Mouse (Mus musculus): ENCODE data around the gene Slc9a3r1. TPM values are rescaled to one million over a fixed set of nuclear protein-coding genes. Genes with fewer than 3 reads are reported as not detected.
A peak's percentile ranks its signal among the peaks of the same experiment; 100 is the strongest.

Gene Slc9a3r1
- polyA plus RNA-seq, 1 experiment from 2014 or later: 76.4 TPM

DNA sequence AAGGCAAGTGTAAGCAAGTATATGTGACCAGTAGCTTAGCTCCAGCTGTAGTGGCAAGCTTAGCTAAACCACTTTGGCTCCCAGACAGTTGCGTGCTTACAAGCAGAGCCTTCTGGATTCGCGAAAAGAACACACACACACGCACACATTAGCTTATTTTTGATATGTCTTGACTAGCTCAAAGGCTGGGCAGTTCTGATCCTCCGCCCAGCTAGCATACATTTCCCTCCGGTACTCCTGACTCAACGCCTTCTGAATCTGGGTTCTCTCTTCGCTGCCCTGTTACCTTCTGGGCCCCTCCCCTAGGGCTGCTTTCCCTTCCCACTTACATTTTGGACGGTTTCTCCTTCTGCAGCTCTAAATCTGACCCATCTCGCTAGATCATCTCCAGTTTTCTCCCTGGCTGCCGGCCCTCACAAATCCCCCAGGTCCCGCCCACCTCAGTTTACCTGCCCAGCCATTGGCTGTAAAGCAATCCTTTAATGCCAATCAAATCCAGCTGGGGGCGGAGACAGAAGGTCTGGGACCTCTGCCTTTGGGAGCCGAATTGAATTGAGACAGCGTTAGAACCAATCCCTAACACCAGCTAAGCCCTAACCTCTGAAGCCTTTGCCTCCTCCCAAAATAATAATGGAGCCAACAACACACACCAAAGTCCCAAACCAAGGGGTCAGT, 11.2 kb upstream of the Slc9a3r1 start:
- H3K4me1 ChIP-seq (replicated peaks): peaks cover 15% of the 10 kb centered on the region
- H3K9ac ChIP-seq: no peak overlapping the region
- peaks cover 42% of the 10 kb centered on the region for H3K27me3 ChIP-seq
- H3K4me2 ChIP-seq: peak overlapping the region; percentile 36
- H3K27ac ChIP-seq (replicated peaks): no peak overlapping the region
- H3K9me3 ChIP-seq (replicated peaks): no peaks in the 10 kb centered on the region
- no peak for ATAC-seq (ENCODE audit: insufficient read depth)
- no peaks in the 10 kb centered on the region for H3K36me3 ChIP-seq (replicated peaks)
- H3K4me3 ChIP-seq (replicated peaks): no peak overlapping the region; the same call in 1 of the 2 replicates
- 14% methylated on average over 15 of the region's 15 CpGs for WGBS (ENCODE audit: insufficient replicate concordance)

DNA sequence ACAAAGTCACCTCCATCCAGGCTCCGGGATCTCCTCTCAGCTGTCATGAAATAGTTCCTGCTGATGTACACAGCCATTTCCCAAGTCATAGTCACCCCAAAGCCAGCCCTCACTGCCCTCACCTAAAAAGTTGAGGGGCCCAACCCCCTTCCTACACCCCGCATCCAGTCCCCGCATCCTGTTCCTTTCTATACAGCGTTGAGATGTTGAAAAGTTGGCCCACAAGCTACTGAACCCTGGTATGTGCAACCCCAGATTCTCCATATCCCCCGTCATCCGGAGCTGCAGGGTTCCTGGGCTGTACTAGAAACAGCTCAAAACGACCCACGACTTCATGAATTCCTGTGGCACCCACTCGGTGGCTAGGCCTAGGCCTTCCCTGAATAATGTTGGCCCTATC, 10.1 kb upstream of the Slc9a3r1 start:
- H3K27ac ChIP-seq (replicated peaks): no peak overlapping the region
- WGBS (ENCODE audit: insufficient replicate concordance): 69% methylated on average over 9 of the region's 9 CpGs
- peaks cover 26% of the 10 kb centered on the region for H3K4me1 ChIP-seq (replicated peaks)
- H3K4me2 ChIP-seq: no peak overlapping the region; the same call in 1 of the 2 replicates
- H3K9ac ChIP-seq: no peak overlapping the region
- H3K9me3 ChIP-seq (replicated peaks): no peaks in the 10 kb centered on the region
- ATAC-seq (ENCODE audit: insufficient read depth): no peak
- no peak overlapping the region for H3K4me3 ChIP-seq (replicated peaks)
- peaks cover 44% of the 10 kb centered on the region for H3K27me3 ChIP-seq
- no peaks in the 10 kb centered on the region for H3K36me3 ChIP-seq (replicated peaks)

DNA sequence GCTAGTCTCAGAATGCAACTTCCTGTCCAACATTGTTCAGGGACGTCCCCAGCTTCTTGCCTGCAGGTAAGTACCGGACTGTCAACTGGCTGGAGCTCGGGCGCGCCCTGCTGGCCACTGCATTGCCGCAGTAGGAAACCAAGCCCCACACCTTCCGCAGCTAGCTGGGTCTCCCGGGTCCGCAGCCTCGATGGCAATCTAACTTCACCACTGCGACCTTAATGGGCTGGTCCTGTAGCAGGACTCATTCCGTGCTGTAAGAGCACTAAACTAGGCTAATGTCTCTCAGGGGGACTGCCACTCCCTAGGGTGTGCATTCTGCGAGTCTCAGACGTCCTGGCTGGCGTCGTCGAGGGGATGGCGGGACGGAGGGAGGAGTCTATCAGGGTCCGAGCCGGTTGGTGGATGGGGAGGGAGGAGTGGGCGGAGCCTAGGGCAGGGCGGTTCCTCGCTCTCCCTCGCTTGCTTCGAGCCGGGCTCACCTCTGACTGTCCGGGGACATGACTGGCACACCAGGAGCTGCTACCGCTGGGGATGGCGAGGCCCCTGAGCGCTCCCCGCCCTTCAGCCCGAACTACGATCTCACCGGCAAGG, 9.3 kb upstream of the Slc9a3r1 start:
- H3K27ac ChIP-seq (replicated peaks): no peak overlapping the region
- H3K36me3 ChIP-seq (replicated peaks): no peaks in the 10 kb centered on the region
- peak overlapping the region; percentile 44 for H3K4me3 ChIP-seq (replicated peaks)
- H3K4me1 ChIP-seq (replicated peaks): peaks cover 31% of the 10 kb centered on the region
- H3K4me2 ChIP-seq: peak overlapping the region; percentile 58
- under 1% methylated on average over 35 of the region's 35 CpGs for WGBS (ENCODE audit: insufficient replicate concordance)
- ATAC-seq (ENCODE audit: insufficient read depth): peak; percentile 75
- H3K9me3 ChIP-seq (replicated peaks): no peaks in the 10 kb centered on the region
- H3K27me3 ChIP-seq: peaks cover 44% of the 10 kb centered on the region
- no peak overlapping the region for H3K9ac ChIP-seq

DNA sequence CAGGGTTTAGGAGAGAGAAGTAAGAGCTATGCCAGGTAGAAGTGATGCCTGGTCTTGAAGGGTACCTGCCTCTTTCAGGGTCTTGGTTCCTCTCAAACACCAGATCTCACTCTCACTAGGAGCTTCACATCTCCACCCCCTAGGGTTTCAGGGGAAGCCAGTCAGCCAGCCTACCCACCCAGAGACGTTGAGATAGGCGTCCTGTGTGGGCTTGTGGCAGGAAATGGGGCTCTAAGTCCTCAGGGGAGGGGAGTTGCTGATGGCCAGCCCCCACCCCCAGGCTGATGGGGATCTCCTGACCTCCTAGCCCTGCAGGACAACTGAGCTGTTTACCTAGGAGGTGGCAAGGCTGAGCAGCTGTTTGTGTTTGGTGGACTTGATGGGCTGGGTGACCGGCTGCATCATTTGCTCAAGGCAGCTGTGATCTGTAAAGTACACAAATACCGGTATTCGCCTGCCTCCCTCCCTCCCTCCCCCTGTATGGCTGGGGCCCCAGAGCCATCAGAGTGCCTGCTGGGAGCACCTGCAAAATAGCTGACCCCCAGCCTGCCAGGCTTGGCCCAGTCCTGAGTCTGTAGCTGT, 8.0 kb upstream of the Slc9a3r1 start:
- ATAC-seq (ENCODE audit: insufficient read depth): no peak
- Histone ChIP-seq H3K4me3 (replicated peaks) (no peak overlapping the region), H3K4me2 (no peak overlapping the region; the same call in 1 of the 2 replicates), H3K36me3 (replicated peaks) (no peaks in the 10 kb centered on the region), H3K9me3 (replicated peaks) (no peaks in the 10 kb centered on the region), H3K9ac (no peak overlapping the region), H3K27ac (replicated peaks) (no peak overlapping the region), H3K4me1 (replicated peaks) (peaks cover 39% of the 10 kb centered on the region), H3K27me3 (peaks cover 44% of the 10 kb centered on the region)
- under 1% methylated on average over 5 of the region's 5 CpGs for WGBS (ENCODE audit: insufficient replicate concordance)

DNA sequence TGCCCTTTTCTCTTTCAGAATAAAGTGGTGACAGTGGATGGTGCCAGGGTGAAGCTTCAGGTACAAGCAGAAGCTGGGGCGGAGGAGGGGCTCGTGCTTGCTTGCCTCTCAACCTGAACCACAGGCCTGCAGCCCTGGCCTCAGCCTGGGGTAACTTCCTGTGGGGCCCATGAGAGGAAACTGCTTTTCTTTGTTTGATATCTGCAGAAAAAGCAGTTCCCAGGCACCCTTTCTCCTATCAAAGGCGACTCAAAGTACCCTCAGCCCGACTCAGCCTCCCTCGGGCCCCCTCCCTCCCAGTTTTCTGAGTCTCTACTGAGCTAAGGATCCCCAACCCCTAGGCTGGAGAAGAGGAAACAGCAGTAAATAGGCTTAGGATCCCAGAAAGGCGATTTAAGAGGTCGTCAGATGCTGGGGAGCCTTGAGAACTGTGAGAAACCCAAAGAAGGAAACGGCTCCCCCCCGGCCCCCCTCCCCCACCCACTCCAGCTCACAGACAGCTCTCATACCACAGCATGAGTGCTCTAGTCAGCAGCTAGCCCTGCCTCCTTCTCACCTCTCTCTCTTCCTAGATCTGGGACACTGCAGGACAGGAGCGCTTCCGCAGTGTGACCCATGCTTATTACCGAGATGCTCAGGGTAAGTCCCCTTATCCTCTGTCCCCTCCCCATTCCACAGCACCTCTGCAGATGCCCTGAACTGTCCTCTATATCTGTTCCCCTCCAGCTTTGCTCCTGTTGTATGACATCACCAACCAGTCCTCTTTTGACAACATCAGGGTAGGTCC, 5.0 kb upstream of the Slc9a3r1 start:
- peak overlapping the region; percentile 78 for H3K27ac ChIP-seq (replicated peaks)
- no peaks in the 10 kb centered on the region for H3K9me3 ChIP-seq (replicated peaks)
- H3K4me1 ChIP-seq (replicated peaks): peaks cover 67% of the 10 kb centered on the region
- H3K4me2 ChIP-seq: peak overlapping the region; percentile 6; the same call in 1 of the 2 replicates
- no peak for ATAC-seq (ENCODE audit: insufficient read depth)
- H3K4me3 ChIP-seq (replicated peaks): no peak overlapping the region
- no peak overlapping the region for H3K9ac ChIP-seq
- WGBS (ENCODE audit: insufficient replicate concordance): 10% methylated on average over 12 of the region's 12 CpGs
- H3K27me3 ChIP-seq: peaks cover 38% of the 10 kb centered on the region
- H3K36me3 ChIP-seq (replicated peaks): no peaks in the 10 kb centered on the region

DNA sequence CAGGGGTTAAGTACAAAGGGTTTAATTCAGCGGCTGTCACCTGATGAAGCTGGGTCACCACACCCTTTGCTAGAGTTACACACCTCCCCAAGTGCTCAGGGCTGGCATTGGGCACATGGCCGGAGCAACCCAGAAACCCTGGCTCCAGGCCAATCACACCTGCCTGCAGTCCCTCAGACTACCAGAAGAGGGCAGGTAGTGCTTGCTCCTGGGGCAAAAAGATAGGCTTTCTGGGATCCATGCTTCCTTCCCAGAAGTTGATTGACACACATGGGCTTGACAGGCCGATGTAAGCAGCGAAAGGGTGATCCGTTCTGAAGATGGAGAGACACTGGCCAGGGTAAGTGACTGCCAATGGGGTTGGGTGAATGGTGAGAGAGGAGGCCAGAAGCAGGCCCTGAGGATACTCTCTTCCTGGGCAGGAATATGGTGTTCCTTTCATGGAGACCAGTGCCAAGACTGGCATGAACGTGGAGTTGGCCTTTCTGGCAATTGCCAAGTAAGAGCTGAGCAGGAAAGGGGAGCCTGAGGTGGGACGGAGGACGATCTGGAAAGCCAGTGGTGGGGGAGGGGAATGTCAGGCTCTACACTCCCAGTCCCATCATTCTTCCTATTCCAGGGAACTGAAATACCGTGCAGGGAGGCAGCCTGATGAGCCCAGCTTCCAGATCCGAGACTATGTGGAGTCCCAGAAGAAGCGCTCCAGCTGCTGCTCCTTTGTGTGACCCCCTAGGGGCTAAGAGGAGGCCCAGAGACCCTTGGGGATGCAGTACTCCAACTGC, 2.9 kb upstream of the Slc9a3r1 start:
- 58% methylated on average over 11 of the region's 11 CpGs for WGBS (ENCODE audit: insufficient replicate concordance)
- no peak overlapping the region for H3K27ac ChIP-seq (replicated peaks)
- peaks cover 37% of the 10 kb centered on the region for H3K27me3 ChIP-seq
- H3K9me3 ChIP-seq (replicated peaks): no peaks in the 10 kb centered on the region
- ATAC-seq (ENCODE audit: insufficient read depth): no peak
- H3K4me3 ChIP-seq (replicated peaks): no peak overlapping the region
- H3K4me1 ChIP-seq (replicated peaks): peaks cover 70% of the 10 kb centered on the region
- H3K4me2 ChIP-seq: no peak overlapping the region
- H3K9ac ChIP-seq: no peak overlapping the region
- no peaks in the 10 kb centered on the region for H3K36me3 ChIP-seq (replicated peaks)

DNA sequence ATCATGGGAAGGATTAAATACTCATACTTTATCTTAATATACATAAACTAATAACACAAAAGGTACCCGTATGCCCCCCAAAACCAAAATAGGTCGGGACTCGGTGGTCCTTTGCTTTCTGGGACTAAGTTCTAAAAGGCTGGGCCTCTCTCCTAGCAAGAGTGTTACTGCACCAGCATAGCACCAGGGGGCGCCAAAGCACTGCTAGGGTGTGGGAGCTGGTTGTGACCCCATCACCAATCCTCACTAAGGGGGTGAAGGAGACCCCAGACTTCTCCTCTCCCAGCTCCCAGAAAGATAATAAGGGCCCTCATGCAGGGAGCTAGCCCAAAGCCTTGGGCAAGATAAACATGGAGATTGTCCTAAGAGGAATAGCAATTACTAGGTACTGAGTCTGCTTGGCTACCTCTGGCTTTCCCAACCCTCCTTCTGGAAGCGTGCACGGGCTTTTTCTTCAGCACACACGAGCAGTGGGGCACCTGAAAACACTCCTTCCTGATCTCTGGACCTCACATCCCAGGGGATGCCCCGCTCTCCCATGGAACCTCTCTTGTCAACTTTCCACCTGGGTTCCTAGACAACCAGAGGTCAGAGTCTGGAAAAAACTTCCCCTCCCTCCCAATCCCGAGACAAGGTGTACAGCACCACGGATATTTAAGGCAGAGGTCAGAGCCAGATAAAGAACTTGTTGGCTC, 2.1 kb upstream of the Slc9a3r1 start:
- Histone ChIP-seq H3K4me2 (peak overlapping the region; percentile 94), H3K27ac (replicated peaks) (peak overlapping the region; percentile 79), H3K36me3 (replicated peaks) (no peaks in the 10 kb centered on the region), H3K9me3 (replicated peaks) (no peaks in the 10 kb centered on the region), H3K9ac (no peak overlapping the region), H3K4me1 (replicated peaks) (peaks cover 75% of the 10 kb centered on the region), H3K4me3 (replicated peaks) (no peak overlapping the region), H3K27me3 (peaks cover 35% of the 10 kb centered on the region)
- no peak for ATAC-seq (ENCODE audit: insufficient read depth)
- WGBS (ENCODE audit: insufficient replicate concordance): 22% methylated on average over 10 of the region's 10 CpGs

DNA sequence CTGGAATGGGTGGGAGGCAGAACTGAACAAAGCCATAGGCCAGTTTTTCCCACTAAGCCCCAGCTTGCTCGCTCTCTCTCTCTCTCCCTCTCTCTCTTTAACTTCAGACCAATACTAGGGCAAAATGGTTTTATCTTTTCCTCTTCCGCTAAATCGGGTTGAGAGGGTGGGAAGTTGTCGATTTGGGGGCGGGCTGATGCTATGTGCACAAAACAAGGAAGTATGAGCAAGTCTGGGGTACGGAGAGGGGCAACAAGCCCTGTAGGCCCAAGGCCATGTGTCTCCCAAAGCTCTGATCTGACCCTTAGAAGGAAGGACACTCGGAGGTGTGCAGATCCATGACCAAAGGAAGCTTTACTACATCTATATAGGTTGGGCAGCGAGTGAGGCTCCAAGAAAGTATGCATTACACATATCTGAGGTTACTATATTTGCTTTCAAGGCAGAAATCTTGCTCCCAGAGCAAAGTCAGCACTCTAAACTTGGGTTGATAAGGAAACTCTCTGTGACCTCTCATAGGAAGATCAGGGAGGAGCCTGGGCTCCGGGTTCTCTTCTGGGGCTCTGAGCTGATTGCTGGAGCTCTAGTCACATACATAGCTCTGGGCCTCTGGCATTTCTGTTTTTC, 1.4 kb upstream of the Slc9a3r1 start:
- Histone ChIP-seq H3K9me3 (replicated peaks) (no peaks in the 10 kb centered on the region), H3K9ac (no peak overlapping the region), H3K4me2 (peak overlapping the region; percentile 94), H3K36me3 (replicated peaks) (no peaks in the 10 kb centered on the region), H3K27ac (replicated peaks) (peak overlapping the region; percentile 79), H3K4me3 (replicated peaks) (no peak overlapping the region), H3K27me3 (peaks cover 31% of the 10 kb centered on the region), H3K4me1 (replicated peaks) (peaks cover 75% of the 10 kb centered on the region)
- WGBS (ENCODE audit: insufficient replicate concordance): 14% methylated on average over 9 of the region's 9 CpGs
- ATAC-seq (ENCODE audit: insufficient read depth): no peak

DNA sequence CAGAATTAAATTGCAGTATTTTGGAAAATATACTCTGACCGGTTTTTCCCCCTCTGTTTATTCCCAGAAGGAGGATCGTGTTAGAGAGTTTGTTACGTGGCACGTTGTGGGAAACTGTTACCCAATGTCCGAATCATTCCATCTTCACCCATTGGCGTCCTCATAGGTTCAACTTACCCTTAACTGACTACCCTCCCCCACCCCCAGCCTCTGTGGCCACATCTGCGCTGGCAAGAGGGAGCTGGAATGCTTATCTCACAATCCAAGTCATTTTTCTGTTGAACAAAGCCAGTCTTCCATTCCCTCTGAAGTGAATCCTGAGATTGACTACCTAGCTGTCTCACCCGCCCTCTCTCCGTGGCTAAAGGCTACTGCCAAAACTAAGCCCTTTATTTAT, 938 bp upstream of the Slc9a3r1 start:
- peak overlapping the region; percentile 40 for H3K9ac ChIP-seq
- H3K4me3 ChIP-seq (replicated peaks): peak overlapping the region; percentile 77
- 18% methylated on average over 9 of the region's 9 CpGs for WGBS (ENCODE audit: insufficient replicate concordance)
- H3K36me3 ChIP-seq (replicated peaks): no peaks in the 10 kb centered on the region
- no peak for ATAC-seq (ENCODE audit: insufficient read depth)
- H3K27ac ChIP-seq (replicated peaks): peak overlapping the region; percentile 79
- H3K4me1 ChIP-seq (replicated peaks): peaks cover 76% of the 10 kb centered on the region
- H3K27me3 ChIP-seq: peaks cover 26% of the 10 kb centered on the region
- peak overlapping the region; percentile 94 for H3K4me2 ChIP-seq
- H3K9me3 ChIP-seq (replicated peaks): no peaks in the 10 kb centered on the region

All from liver, embryonic 15.5 days (tissue).